Mouse (Mus musculus) activated CD4-positive, CD25-positive, alpha-beta regulatory T cell, adult 4 months (primary cell): ENCODE data around the gene Gm20708. TPM values are rescaled to one million over a fixed set of nuclear protein-coding genes. Genes with fewer than 3 reads are reported as not detected.
"Not testable (repeated sequence)": the region's sequence is repeated elsewhere in the genome, so short reads cannot be mapped to it uniquely, and the experiment has no call there.

Experiments
- ATAC-seq: one replicate; pipeline ENCODE4 v1.8.0; 2017
- polyA plus RNA-seq, 2 experiments: library from polyadenylated mRNA; unstranded; fragments of 100-300 nt; shearing (Covaris generic); gene quantifications; one replicate each; pipeline ENCODE4 v1.2.1; 2017

Gm20708 gene
- polyA plus RNA-seq, 2 experiments from 2014 or later = 3.8 to 5.6 TPM

- ATAC-seq = no peak
These were observed 4.4 kb downstream of the Gm20708 start for GRCm38 (mm10) chr11:117813867-117814266.

DNA sequence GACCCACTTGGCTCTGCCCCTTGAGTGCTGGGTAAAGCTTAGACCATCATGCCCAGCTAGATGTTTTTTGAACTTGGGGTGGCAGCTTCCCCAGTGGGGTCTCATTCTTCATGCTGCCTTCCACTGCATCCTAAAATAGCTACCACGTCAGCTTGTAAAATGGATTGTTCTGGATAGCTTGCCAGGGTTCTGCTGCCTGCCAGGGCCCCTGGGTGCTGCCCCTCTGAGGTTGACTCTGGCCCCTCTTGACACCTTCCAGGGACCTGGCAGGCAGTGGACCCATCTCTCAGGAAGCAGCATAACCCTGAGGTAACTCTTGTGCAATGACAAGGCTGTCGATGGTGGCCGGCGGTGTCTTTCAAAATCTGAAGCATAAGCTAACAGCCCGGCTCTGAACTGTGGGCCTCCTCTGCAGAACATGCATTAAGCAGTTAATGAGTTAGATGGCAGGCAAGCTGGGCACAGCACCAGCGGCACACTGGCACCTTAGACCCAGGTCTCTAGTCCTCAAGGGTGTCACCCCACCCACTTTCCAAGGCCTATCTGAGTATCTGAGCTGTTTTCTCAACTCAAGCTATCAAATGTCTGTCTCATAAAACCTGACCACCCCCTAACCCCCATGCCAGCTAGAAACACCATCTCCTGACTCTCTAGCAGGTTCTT lies 5.4 kb downstream of the Gm20708 start:
- no peak for ATAC-seq

- ATAC-seq = not testable (repeated sequence)
These were observed 6.4 kb downstream of the Gm20708 start for GRCm38 (mm10) chr11:117815850-117816249.

- ATAC-seq = no peak
These were observed 7.0 kb downstream of the Gm20708 start for GRCm38 (mm10) chr11:117816389-117816996.

DNA sequence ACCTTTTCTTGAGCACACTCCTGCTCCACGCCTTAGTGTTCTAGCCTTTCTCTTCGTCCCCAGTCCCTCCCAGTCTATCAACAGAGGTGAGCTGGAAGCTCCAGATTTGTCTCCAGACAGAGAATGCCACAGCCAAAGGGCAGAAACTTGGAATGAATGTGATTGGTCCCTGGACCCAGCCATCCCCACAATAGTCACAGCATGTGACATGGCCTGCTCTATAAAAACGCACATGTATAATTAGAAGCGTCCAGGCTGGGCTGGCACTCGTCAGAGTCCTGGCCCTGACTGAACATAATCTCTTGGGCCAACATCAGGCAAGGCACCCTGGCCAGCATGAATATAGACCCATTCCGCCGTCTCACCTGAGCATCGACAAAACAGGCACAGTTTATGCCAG lies 9.6 kb downstream of the Gm20708 start:
- ATAC-seq = no peak

DNA sequence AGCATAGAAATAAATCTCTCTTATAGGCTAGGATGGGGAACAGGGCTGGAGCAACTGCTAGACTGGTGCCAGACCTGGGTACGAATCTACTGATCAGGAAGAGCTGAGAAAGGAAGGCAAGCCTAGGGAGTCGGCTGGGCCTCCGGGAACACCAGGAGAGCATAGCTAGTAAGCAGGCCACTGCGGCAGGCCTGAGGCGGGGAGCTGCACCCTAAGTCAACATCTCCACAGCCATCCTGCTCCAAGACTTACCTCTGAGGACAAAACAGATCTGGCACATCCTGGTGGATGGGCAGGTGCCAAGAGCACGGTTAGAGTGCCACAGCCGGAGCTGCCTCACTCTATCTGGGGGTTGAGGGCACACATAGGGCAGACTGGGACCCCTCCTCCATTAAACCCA lies 10.7 kb downstream of the Gm20708 start:
- no peak for ATAC-seq

DNA sequence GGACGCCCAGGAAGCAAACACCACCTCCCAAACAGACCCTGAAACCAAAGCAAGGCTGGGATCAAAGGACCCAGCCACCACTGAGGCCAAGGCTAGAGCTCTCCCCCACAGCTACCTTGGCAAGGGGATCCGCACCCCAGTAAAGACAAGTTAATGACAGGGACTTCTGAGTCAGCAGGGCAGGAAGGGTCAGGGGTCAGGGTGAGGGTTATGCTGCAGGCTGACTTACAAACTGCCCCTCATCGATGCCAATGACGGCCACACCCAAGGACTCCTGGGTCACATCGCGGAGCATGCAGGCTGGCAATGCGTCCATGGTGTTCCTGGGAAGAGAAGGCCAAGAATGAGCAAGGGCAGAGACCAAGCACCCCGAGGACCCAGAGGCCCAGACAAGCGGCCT lies 12.4 kb downstream of the Gm20708 start:
- no peak for ATAC-seq

DNA sequence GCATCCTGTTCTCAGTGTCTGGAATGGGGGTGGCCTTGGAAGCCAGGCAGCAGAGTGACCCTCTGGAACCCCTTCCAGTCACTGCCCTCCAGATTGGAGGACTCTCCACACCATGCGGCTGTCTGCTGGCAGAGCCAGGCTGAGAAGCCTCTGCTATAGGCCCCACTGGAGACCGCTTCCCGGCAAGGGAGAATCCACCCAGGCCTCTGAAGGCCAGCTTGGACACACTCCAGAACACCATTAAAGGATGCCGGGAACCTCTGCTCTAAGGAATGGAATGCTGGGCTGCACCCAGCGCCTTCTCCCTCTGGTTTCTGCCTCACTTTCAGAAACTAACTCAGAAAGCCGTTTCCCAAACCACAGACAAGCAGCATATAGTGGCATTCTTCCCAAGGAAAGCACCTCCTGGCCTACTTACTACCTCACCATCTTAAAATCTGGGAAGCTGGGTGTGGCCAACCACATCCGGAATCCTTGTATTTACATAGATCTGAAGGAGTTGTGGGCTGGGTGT lies 13.3 kb downstream of the Gm20708 start:
- no peak for ATAC-seq

GRCm38 (mm10) chr11:117823411-117823810 lies 13.9 kb downstream of the Gm20708 start:
- ATAC-seq = no peak

DNA sequence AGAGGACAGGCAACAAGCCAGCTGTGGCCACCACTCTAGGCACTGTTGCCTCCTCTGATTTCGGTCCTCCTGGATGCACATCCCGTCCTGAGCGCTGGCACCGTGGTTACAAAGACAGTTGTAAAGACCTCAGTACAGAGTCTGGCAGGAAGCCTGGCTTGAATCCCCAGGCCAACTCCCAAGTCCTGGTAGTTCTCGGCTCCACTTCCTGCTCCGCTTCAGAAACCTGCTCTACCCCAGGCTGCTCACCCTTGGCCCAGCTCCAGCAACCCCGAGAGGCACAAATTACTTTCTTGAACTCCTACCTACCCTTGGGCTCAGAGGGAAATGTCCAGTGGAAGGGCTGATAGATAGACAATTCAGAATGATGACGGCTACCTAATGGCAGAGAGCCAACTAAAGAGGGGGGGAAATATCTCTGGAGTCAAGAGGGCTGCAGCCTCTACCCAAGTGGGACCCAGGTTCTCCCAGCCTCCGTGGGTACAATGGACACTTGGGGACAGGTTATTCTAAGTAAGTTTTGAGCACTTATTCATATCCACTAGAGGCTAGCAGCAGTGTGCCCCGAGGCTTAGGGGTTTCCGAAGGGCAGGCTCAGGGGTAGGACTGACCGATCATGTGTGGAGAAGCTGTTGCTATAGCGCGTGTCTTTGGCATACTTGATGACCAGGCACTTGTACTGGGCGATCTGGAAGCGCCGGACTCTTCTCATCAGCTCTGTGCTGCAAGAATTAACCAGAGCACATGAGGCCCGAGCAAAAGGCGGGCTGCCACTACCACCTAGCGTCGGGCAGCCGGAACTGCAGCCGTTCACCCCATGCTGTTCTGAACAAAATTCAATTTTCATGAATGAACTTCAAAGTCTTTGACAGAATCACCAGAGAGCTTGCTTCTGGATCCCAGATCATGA lies 14.8 kb downstream of the Gm20708 start:
- ATAC-seq = peak; percentile 34

DNA sequence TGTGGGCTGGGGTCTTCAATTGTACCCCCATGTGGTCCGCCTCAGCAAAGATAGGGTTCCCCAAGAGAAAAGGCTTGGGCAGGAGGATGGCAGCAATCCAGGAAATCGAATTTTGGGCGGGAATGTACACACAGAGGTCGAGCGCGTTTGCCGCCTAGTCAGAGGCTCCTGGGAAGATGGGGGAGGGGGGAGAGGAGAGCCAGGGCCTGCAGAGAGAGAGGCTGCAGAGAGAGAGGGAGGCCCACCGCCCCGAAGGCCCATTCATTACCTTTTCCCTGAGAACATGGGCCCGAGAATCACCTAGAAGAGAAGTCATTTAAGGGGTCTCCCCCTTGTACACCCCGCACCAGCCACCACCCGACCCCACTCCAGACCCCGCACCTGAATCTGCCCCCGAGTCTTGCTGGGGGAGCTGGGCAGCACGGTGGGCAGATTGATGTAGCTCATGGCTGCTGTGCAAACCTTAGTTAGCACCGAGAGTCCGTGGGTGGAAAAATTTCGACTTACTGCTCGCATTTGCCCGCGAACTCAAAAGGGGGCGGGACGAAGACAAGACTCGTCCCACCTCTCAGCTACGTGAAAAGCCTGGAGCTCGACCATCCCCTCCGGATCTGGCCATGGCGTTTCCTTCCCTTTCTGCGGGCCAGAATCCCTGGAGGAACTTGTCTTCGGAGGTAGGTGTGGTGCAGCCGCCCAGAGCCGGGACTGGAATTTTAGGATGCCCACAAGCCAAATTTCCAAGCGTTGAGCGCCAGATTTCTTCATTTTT lies 16.0 kb downstream of the Gm20708 start, which contains the start of the genes Afmid and Tk1:
Afmid (plus strand) TSS at position 592 of the 769 bp plus-strand sequence.
Tk1 (minus strand) TSS at position 760 of the 769 bp plus-strand sequence.
- ATAC-seq = peak; percentile 17

GRCm38 (mm10) chr11:117826164-117826563 lies 16.7 kb downstream of the Gm20708 start:
- ATAC-seq = no peak

- ATAC-seq = no peak
These were observed 17.4 kb downstream of the Gm20708 start for GRCm38 (mm10) chr11:117826916-117827315.

DNA sequence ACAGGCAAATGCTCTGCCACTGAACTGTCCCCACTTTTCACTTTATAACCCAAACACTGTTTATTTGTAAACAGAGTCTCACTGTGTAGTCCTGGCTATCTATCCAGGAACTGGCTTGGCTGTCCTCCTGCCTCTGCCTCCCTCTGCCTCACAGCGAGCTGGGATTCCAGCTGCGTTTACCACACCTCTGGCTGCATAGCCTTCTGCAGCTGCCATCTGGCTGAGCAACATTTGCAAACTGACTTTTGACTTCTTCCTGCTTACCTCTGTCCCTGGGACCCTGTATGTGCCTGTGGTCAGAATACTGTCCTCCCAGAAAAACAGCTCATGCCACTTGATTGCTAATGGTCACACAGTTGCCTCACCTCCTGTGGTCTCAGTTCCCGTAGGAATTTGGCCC lies 17.9 kb downstream of the Gm20708 start:
- no peak for ATAC-seq

GRCm38 (mm10) chr11:117828149-117828887 lies 18.9 kb downstream of the Gm20708 start:
- ATAC-seq = peak; percentile 30

DNA sequence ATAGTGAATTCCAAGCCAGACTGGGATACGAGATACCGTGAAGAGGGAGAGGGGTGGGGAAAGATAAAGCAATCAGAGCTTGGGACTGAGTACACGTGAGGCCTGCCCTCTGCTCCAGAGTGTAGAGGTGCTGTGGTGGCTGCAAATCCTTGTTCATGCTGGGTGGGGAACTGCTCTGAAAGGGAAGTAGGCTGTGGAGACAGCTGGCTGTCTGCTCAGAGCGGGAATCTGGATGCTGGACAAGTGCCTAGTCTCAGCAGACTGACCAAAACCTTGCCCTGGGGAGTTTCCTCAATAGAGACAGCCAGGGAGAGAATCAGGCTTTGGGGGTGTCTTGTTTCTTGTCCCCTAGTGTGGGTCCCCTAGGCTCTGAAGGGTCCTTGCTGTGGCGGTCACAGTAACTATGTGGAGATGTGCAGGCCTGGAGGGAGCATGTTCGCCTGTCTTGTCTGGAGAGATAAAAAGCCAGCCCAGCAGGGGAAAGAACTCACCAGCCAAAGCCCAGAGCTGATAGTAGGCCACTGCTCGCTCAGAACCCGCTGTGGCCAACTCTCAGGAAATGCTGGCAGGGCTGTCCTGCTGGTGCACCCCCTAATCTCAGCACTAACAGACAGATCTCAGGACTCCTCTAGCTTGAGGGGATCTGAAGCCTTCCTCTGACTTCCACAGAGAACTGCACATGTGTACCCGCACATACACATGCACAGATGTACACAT lies 19.6 kb downstream of the Gm20708 start:
- ATAC-seq = no peak

GRCm38 (mm10) chr11:117829671-117830215 lies 20.3 kb downstream of the Gm20708 start:
- ATAC-seq = no peak

DNA sequence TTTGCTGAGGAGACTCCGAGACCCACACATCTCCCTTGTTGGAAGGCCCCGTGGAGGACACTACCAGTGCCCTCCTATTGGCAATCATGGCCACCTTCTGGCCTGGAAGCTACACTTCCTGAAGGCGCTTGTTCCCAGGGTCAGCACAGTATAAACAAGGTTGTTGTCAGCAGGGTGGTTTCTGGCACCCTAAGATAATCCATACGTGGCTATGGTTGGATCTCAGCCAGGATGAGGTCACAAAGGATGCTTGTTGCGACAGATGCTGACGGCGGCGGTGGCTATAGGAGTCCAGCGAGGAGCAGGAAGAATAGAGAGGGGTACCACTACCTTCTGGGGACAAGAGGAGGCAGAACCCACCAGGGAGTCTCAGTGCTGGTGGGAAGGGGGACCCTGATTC lies 20.9 kb downstream of the Gm20708 start:
- no peak for ATAC-seq

- peak; percentile 90 for ATAC-seq
These were observed 22.9 kb downstream of the Gm20708 start for GRCm38 (mm10) chr11:117832086-117832969.
